Mouse (Mus musculus) right cerebral cortex, postnatal 25 days (tissue): ENCODE measurements at regions not wholly inside any gene's neighbourhood (a gene's known extent, or its start where the extent isn't known, plus 50 kb on each side); places are given as distances from the start of the nearest gene placed in this dataset.

Experiments used
- DNase-seq: peaks from one replicate; pipeline ENCODE4 v3.0.0; 2022

DNA sequence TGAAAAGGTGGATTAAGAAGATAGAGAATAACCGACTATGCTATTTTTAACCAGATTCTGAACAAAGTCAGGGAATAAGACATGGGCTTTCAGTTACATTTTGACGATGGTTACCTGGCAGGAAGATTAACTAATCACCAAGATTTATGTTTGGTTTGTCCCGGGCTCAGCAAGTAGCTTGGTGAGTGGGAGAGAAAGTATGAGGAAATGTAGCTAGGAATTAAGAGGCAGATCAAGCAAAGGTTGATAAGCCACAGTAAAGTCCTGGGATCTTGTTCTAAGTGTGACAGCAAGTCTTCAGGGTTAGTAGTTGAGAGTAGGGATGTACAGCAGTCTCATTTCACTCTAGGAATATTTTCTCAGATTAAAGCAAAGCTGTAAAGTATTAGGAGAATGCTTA, 149.3 kb upstream of the Nr2f1 start:
- no peak for DNase-seq

DNA sequence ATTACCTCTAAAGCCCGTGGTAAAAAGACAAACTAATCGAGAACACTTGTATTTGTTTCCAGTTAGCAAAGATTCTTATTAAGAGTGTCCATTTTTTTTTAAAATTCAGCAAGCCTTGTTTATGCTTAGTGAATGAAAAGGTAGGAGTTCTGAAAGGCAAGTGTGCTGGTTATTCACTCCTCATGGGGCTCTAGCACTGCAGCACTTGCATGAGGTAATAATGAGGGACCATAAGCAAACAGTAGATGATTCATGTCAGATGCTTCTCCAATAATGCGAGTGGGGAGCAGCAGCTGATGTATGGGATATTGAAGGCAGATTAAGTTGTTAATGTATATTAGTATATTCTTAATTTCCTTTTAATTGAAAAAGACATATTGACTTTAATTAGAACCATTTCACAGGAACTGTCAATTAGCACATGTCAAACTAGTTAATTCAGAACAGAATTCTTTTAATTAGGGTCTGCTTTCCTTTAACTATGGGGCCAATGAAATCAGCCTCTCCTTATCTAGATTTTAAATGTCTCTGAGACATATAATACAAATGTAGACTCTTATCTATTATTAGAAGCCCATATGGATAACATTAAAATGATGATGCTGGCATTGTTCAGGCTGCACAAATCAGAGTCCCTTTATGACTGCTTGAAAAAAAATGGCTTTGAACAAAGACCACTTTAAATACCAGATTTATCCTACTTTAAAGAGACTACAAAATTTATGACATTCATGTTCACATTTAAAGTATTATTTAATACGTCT, 125.1 kb upstream of the Nr2f1 start:
- DNase-seq = no peak

DNA sequence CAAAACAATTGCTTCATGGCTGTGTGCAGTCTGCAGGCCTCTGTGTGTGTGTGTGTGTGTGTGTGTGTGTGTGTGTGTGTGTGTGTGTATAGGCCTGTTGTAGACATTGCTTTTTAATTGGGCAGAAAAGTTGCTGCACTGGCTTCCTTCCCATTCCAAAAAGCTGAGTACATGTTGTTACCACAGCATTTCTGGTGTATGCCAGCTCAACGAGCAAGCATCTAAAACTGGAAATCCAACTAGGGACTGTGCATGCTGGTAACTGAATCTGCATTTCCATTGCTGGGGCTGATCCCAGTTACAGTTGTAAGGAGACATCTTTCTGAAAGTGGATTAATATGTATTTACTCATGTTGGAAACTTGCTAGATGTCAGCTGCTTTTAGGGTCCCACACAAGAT, 123.6 kb upstream of the Nr2f1 start:
- DNase-seq = no peak

DNA sequence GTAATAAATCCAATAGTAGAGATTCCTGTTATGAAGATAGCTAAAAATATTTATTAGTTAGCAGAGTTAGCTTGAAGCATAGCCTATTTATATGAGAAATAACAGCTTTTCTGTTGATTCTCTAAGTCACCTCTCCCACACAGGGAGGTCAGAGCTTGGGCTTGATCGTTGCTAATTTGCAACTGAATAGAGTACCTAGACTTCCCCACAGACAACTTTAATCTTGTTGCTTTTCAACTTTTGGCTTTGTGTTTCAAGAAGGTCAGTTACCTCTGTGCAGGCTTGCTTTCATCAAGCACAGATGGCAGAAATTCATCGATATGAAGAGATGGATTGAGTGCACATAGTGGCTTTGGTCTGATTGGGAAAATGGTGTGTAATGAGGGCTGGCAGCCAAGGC, 118.9 kb upstream of the Nr2f1 start:
- DNase-seq = no peak

DNA sequence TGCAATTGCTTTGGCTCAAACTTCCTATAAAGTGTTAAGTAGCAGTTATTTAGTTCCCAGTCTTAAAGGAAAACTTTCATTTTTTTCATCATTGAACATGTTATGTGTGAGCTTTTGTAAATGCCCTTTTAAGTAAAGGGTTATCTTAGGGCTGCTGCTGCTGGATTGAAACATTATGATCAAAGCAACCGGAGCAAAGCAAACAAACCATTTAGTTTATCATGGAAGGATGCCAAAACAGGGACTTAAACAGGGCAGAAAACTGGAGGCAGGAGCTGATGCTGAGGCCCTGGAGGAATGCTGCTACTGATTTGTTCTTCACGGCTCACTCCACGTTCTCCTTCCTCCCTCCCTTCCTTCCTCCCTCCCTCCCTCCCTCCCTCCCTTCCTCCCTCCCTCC, 111.3 kb upstream of the Nr2f1 start:
- DNase-seq = no peak
